Mouse (Mus musculus): Measurements from ENCODE around the gene Nagpa.

- no peak for TF ChIP-seq CTCF (IDR thresholded peaks at IDR 0.05; ENCODE audit: low read depth, low read length)
- TF ChIP-seq POLR2A (IDR thresholded peaks at IDR 0.05; ENCODE audit: extremely low read depth, insufficient read depth, low read length): no peak
Observed at GRCm38 (mm10) chr16:5210365-5210764, 6.6 kb upstream of the Nagpa start.
